Mouse (Mus musculus): ENCODE data around the gene Odf4.

DNA sequence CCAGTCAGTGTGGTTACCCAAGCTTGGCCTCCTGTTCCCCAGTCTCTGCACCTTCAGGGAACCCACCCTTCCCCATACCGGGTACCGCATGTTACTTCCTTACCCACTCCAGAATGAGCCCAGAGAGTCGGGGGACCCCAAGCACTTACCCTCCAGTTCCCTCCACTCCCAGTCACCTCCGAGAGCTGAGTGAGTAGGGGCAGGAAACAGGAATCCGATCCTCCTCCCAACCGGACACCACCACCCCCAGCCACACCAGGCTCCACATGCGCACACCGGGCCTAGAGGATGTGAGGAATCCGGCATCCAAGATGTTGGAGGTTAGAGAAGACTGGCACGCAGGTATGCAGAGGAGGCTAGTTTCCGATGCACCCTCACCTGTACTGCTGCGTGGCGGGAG, 29.8 kb upstream of the Odf4 start:
- no peak for TF ChIP-seq CTCF (IDR thresholded peaks at IDR 0.05; ENCODE audit: borderline replicate concordance, extremely low read depth, insufficient read depth, insufficient read length)
- no peak for TF ChIP-seq POLR2A (IDR thresholded peaks at IDR 0.05; ENCODE audit: borderline replicate concordance, extremely low read depth, insufficient read depth, insufficient read length, poor library complexity, severe bottlenecking)
